In genomic region chr1:190174671-190175661, GRCm38 (mm10) we compare ENCODE assay signal across 8 mouse cellular contexts. TPM values are rescaled to one million over a fixed set of nuclear protein-coding genes. Genes with fewer than 3 reads are reported as not detected.
A peak's percentile ranks its signal among the peaks of the same experiment; 100 is the strongest.
DNase-seq lines count a peak whose midpoint lies in the region; ATAC-seq and TF ChIP-seq lines count a peak whose summit lies in the region.

No protein-coding gene starts in this region.

- no peak for ATAC-seq in erythroblast, adult 5-6 weeks (replicated peaks; ENCODE audit: low FRiP score, poor library complexity, severe bottlenecking)
- peak; percentile 14; the same call in 1 of the 2 replicates for ATAC-seq in hindbrain, postnatal 0 days
- ATAC-seq in midbrain, embryonic 12.5 days (ENCODE audit: low FRiP score, low read depth), result no peak

- peak; percentile 53 for DNase-seq in adrenal gland, postnatal 25 days
- DNase-seq in forebrain, embryonic 10.5 days (ENCODE audit: extremely low spot score, low spot score), result peak; percentile 55
- no peak for DNase-seq in hindbrain, postnatal 0 days (ENCODE audit: low spot score)
- no peak for DNase-seq in urinary bladder, postnatal 10 days (ENCODE audit: low spot score)
- DNase-seq in lung, postnatal 10 days, result no peak

- H3K36me3 ChIP-seq in erythroblast, embryonic 14.5 days (ENCODE audit: control insufficient read depth), result no peaks in the 10 kb centered on the region
- no peaks in the 10 kb centered on the region for H3K36me3 ChIP-seq in forebrain, embryonic 10.5 days (replicated peaks)
- no peaks in the 10 kb centered on the region for H3K36me3 ChIP-seq in hindbrain, postnatal 0 days (ENCODE audit: insufficient read depth, low read length)
- H3K36me3 ChIP-seq in midbrain, embryonic 12.5 days, result no peaks in the 10 kb centered on the region

- peak overlapping the region; percentile 77 for H3K4me2 ChIP-seq in hindbrain, postnatal 0 days (ENCODE audit: low read depth, low read length)
- H3K4me2 ChIP-seq in midbrain, embryonic 12.5 days (replicated peaks), result peak overlapping the region; percentile 90

- peak overlapping the region; percentile 87 for H3K27ac ChIP-seq in forebrain, embryonic 10.5 days
- H3K27ac ChIP-seq in hindbrain, postnatal 0 days, result no peak overlapping the region
- H3K27ac ChIP-seq in midbrain, embryonic 12.5 days (replicated peaks), result no peak overlapping the region

- WGBS in forebrain, embryonic 10.5 days, result 2% methylated on average over 65 of the region's 65 CpGs
- 4% methylated on average over 65 of the region's 65 CpGs for WGBS in hindbrain, postnatal 0 days
- WGBS in midbrain, embryonic 12.5 days, result 2% methylated on average over 65 of the region's 65 CpGs

- H3K4me1 ChIP-seq in erythroblast, embryonic 14.5 days (ENCODE audit: control insufficient read depth), result peaks cover 8% of the 10 kb centered on the region
- H3K4me1 ChIP-seq in forebrain, embryonic 10.5 days, result peaks cover 60% of the 10 kb centered on the region
- H3K4me1 ChIP-seq in hindbrain, postnatal 0 days (ENCODE audit: insufficient read depth, low read length), result peaks cover 8% of the 10 kb centered on the region; the same call in 1 of the 2 replicates
- H3K4me1 ChIP-seq in midbrain, embryonic 12.5 days, result peaks cover 45% of the 10 kb centered on the region

- peaks cover 2% of the 10 kb centered on the region; the same call in 1 of the 2 replicates for H3K9me3 ChIP-seq in erythroblast, embryonic 14.5 days (ENCODE audit: control insufficient read depth, low read length)
- no peaks in the 10 kb centered on the region for H3K9me3 ChIP-seq in forebrain, embryonic 10.5 days
- no peaks in the 10 kb centered on the region for H3K9me3 ChIP-seq in hindbrain, postnatal 0 days (ENCODE audit: low read length)
- no peaks in the 10 kb centered on the region for H3K9me3 ChIP-seq in midbrain, embryonic 12.5 days

- H3K27me3 ChIP-seq in erythroblast, embryonic 14.5 days (ENCODE audit: control insufficient read depth), result peaks cover 66% of the 10 kb centered on the region
- peaks cover 93% of the 10 kb centered on the region for H3K27me3 ChIP-seq in forebrain, embryonic 10.5 days (ENCODE audit: poor library complexity, severe bottlenecking)
- peaks cover 16% of the 10 kb centered on the region; the same call in 1 of the 2 replicates for H3K27me3 ChIP-seq in hindbrain, postnatal 0 days (ENCODE audit: insufficient read depth, low read length)
- H3K27me3 ChIP-seq in midbrain, embryonic 12.5 days, result peaks cover 83% of the 10 kb centered on the region

- H3K9ac ChIP-seq in hindbrain, postnatal 0 days (replicated peaks; ENCODE audit: low read length), result peak overlapping the region; percentile 46
- H3K9ac ChIP-seq in midbrain, embryonic 12.5 days (replicated peaks), result peak overlapping the region; percentile 53

- H3K4me3 ChIP-seq in erythroblast, embryonic 14.5 days (replicated peaks), result peak overlapping the region; percentile 28
- peak overlapping the region; percentile 58 for H3K4me3 ChIP-seq in forebrain, embryonic 10.5 days
- H3K4me3 ChIP-seq in hindbrain, postnatal 0 days (ENCODE audit: low read length), result peak overlapping the region; percentile 36
- peak overlapping the region; percentile 47 for H3K4me3 ChIP-seq in midbrain, embryonic 12.5 days

- no peak for TF ChIP-seq CTCF in hindbrain, postnatal 0 days (IDR thresholded peaks at IDR 0.05; ENCODE audit: low read depth)

RNA-seq across cellular contexts. Expression of gene Prox1, which starts 4.5 kb away (rescaled TPM):
- 0.01 and 0.03 TPM in 2 replicates for polyA plus RNA-seq in erythroblast, embryonic 14.5 days (2012)
- total RNA-seq in erythroblast, adult 5-6 weeks (2015; ENCODE audit: low replicate concordance), result not detected in 2 replicates
- not detected in 2 replicates for total RNA-seq in erythroblast, adult 5-6 weeks (2017; ENCODE audit: low replicate concordance)
- total RNA-seq in adrenal gland, postnatal 25 days (2021), result 52.6 and 66.7 TPM in 2 replicates
- polyA plus RNA-seq in forebrain, embryonic 10.5 days (2016; fragmentation: Nextera tagmentation; extraction: Ambion mirVana), result 3.1 and 3.8 TPM in 2 replicates
- total RNA-seq in hindbrain, postnatal 0 days (2014; rRNA removed), result 8.0 and 8.4 TPM in 2 replicates
- polyA plus RNA-seq in hindbrain, postnatal 0 days (2015; fragmentation: Nextera tagmentation; extraction: Ambion mirVana), result 3.8 and 3.9 TPM in 2 replicates
- polyA plus RNA-seq in midbrain, embryonic 12.5 days (2016; fragmentation: Nextera tagmentation; extraction: Ambion mirVana), result 10.5 and 10.7 TPM in 2 replicates

Comparison
In these comparisons a context has a peak if more than half of its experiments do, and no peak if none do; other contexts are left out.
1. DNase-seq: peak in adrenal gland, postnatal 25 days (single experiment) and forebrain, embryonic 10.5 days (single experiment); none in hindbrain, postnatal 0 days (single experiment), urinary bladder, postnatal 10 days (single experiment) and lung, postnatal 10 days (single experiment).
2. Peak in every context shown above with its lines, with median percentiles within 50 percentile points of each other: H3K4me3 ChIP-seq.